Mouse (Mus musculus) stomach, postnatal 0 days (tissue): Measurements from ENCODE around the gene Klf9. TPM values are rescaled to one million over a fixed set of nuclear protein-coding genes. Genes with fewer than 3 reads are reported as not detected.
A peak's percentile ranks its signal among the peaks of the same experiment; 100 is the strongest.
"Not testable (repeated sequence)": the region's sequence is repeated elsewhere in the genome, so short reads cannot be mapped to it uniquely, and the experiment has no call there.

Experiments used
- ATAC-seq: fragments of 200-750 bp; cut with Nextera tagmentation; 2 replicates; pipeline ENCODE4 v1.8.0; 2017; ENCODE audit not compliant: low FRiP score, low TSS enrichment
- DNase-seq: peaks from one replicate; pipeline ENCODE4 v3.0.0-alpha.2; 2016; ENCODE audit warnings: low spot score
- H3K27ac ChIP-seq: fragments of 300-500 bp; sonication (generic); replicated peaks from 2 replicates; pipeline ENCODE4 v1.5.1; 2014; ENCODE audit warnings: mild to moderate bottlenecking, control low read depth
- H3K27me3 ChIP-seq: fragments of 300-500 bp; sonication (generic); 2 replicates; pipeline ENCODE4 v1.6.1; 2014; ENCODE audit warnings: low read length; ENCODE audit not compliant: control insufficient read depth, insufficient read depth
- H3K36me3 ChIP-seq: fragments of 300-500 bp; sonication (generic); 2 replicates; pipeline ENCODE4 v1.6.1; 2014; ENCODE audit warnings: low read length, mixed read lengths; ENCODE audit not compliant: control insufficient read depth, insufficient read depth
- H3K4me1 ChIP-seq: fragments of 300-500 bp; sonication (generic); replicated peaks from 2 replicates; pipeline ENCODE4 v1.6.1; 2014; ENCODE audit warnings: antibody characterized with exemption; ENCODE audit not compliant: control insufficient read depth, insufficient read depth
- H3K4me2 ChIP-seq: fragments of 300-500 bp; sonication (generic); replicated peaks from 2 replicates; pipeline ENCODE4 v1.6.1; 2014; ENCODE audit warnings: low read depth, mild to moderate bottlenecking, control low read depth, moderate library complexity
- H3K4me3 ChIP-seq: fragments of 300-500 bp; sonication (generic); 2 replicates; pipeline ENCODE4 v1.5.1; 2014; ENCODE audit warnings: low read depth, low read length, control low read depth
- H3K9ac ChIP-seq: fragments of 300-500 bp; sonication (generic); 2 replicates; pipeline ENCODE4 v1.6.1; 2014; ENCODE audit warnings: mild to moderate bottlenecking, low read length, control low read depth, mixed read lengths
- H3K9me3 ChIP-seq: fragments of 300-500 bp; sonication (generic); 2 replicates; pipeline ENCODE4 v1.6.1; 2016; ENCODE audit warnings: low read length; ENCODE audit not compliant: control insufficient read depth
- CTCF ChIP-seq: IDR thresholded peaks from 2 replicates; pipeline ENCODE4 v1.5.1; 2016; ENCODE audit warnings: antibody characterized with exemption, low read depth, mild to moderate bottlenecking, moderate library complexity
- EP300 ChIP-seq: optimal IDR thresholded peaks from 2 replicates; pipeline ENCODE3; 2016; ENCODE audit warnings: antibody characterized with exemption
- WGBS: fragments of 180-500 bp; shearing (Covaris S2); extraction: QIAGEN DNeasy Blood & Tissue Kit; methylation state at CpG from one replicate; pipeline ENCODE4 v1.1.7; 2014; 5-methylcytosine and 5-hydroxymethylcytosine counted together
- polyA plus RNA-seq: library from polyadenylated mRNA; unstranded; fragments of >200 nt; fragmentation: Nextera tagmentation; extraction: Ambion mirVana; gene quantifications from 2 replicates; pipeline ENCODE4 v1.2.1, GENCODE M21; 2015

Klf9 gene
- polyA plus RNA-seq, 1 experiment from 2014 or later = 17.4 TPM

DNA sequence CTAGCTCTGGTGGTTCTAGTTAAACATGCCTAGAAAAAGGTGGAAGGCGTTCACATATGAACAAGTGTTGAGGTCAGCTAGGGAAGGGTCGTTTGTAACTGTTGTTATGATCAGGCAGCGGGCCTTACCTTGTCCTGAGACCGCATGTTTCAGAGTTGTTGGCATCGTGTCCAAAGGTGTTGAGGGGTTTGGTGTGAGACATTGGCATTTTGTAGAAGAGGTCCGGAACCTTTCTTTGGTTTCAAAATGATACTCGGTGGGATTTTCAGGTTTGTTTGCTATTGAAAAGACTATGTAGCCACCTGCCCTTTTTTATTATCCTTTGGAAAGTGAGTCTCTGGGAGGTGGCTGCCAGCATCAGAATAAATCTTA lies 2.0 kb downstream of the Klf9 start:
- no peak for ATAC-seq
- no peak for TF ChIP-seq EP300
- TF ChIP-seq CTCF = no peak
- Histone ChIP-seq H3K27ac (no peak overlapping the region; the same call in 1 of the 2 replicates), H3K4me1 (peaks cover 4% of the 10 kb centered on the region; the same call in 1 of the 2 replicates), H3K4me3 (peak overlapping the region; percentile 96), H3K36me3 (no peaks in the 10 kb centered on the region), H3K9ac (peak overlapping the region; percentile 99), H3K9me3 (no peaks in the 10 kb centered on the region), H3K4me2 (peak overlapping the region; percentile 71), H3K27me3 (no peaks in the 10 kb centered on the region)
- WGBS = 62% methylated on average over 7 of the region's 7 CpGs
- DNase-seq = no peak

DNA sequence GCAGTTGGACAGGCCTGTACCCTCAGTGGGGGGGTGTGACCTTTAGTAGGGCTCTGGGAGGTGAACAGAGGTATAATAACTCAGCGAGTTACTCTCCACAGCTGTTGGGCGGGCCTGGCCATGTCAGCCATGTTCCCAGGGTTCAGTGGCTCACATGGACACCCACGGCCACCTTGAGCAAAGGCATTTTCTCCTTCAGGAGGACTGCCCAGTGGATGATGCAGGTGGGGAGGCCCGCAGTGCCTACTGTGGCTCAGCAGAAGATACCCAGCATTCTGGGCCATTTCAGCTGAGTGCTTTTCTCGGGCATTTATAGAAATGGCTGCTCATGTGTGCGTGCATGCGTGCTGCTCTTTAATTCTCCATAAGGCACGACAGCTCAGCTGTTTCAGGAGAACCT lies 2.5 kb downstream of the Klf9 start:
- peak overlapping the region; percentile 71 for H3K4me2 ChIP-seq
- H3K9ac ChIP-seq = peak overlapping the region; percentile 99
- DNase-seq (no peak), ATAC-seq (no peak)
- H3K9me3 ChIP-seq = no peaks in the 10 kb centered on the region
- H3K4me3 ChIP-seq = peak overlapping the region; percentile 96
- no peaks in the 10 kb centered on the region for H3K36me3 ChIP-seq
- peaks cover 4% of the 10 kb centered on the region; the same call in 1 of the 2 replicates for H3K4me1 ChIP-seq
- no peak overlapping the region for H3K27ac ChIP-seq
- no peak for TF ChIP-seq EP300
- TF ChIP-seq CTCF = no peak
- no peaks in the 10 kb centered on the region for H3K27me3 ChIP-seq
- 74% methylated on average over 8 of the region's 8 CpGs for WGBS

- ATAC-seq = no peak
- peak overlapping the region; percentile 71 for H3K4me2 ChIP-seq
- H3K4me1 ChIP-seq = peaks cover 4% of the 10 kb centered on the region; the same call in 1 of the 2 replicates
- H3K36me3 ChIP-seq = no peaks in the 10 kb centered on the region
- TF ChIP-seq CTCF = no peak
- no peak for TF ChIP-seq EP300
- peak overlapping the region; percentile 18; the same call in 1 of the 2 replicates for H3K9ac ChIP-seq
- H3K27ac ChIP-seq = no peak overlapping the region
- H3K27me3 ChIP-seq = no peaks in the 10 kb centered on the region
- no peaks in the 10 kb centered on the region for H3K9me3 ChIP-seq
- no peak for DNase-seq
- peak overlapping the region; percentile 96 for H3K4me3 ChIP-seq
- 43% methylated on average over 9 of the region's 9 CpGs for WGBS
Measured at GRCm38 (mm10) chr19:23144031-23144430, 3.0 kb downstream of the Klf9 start.

DNA sequence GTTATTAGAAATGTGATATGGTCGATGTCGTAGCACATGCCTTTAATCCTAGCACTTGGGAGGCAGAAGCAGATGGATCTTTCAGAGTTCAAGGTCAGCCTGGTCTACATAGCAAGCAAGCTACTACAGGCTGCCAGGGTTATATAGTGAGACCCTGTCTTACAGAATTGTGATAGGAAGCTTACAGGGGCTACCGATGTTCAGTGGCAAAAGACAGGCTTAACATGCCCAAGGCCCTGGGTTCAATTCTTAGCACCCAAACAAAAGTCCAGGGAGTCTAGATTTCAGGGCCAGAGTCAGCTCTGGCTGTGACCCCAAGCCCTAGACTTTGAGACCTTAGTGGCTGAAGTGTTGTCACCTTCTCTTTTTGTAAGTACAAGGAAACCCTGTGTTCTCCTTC lies 4.1 kb downstream of the Klf9 start:
- WGBS = 59% methylated on average over 3 of the region's 3 CpGs
- Histone ChIP-seq H3K4me2 (peak overlapping the region; percentile 71), H3K9ac (0 out of 2 replicates have a peak overlapping the region, but pooled peaks have one; percentile 38), H3K27ac (no peak overlapping the region), H3K36me3 (no peaks in the 10 kb centered on the region), H3K4me3 (no peak overlapping the region; the same call in 1 of the 2 replicates), H3K9me3 (no peaks in the 10 kb centered on the region), H3K4me1 (peaks cover 4% of the 10 kb centered on the region; the same call in 1 of the 2 replicates), H3K27me3 (no peaks in the 10 kb centered on the region)
- TF ChIP-seq CTCF = no peak
- no peak for TF ChIP-seq EP300
- DNase-seq = no peak
- no peak for ATAC-seq

DNA sequence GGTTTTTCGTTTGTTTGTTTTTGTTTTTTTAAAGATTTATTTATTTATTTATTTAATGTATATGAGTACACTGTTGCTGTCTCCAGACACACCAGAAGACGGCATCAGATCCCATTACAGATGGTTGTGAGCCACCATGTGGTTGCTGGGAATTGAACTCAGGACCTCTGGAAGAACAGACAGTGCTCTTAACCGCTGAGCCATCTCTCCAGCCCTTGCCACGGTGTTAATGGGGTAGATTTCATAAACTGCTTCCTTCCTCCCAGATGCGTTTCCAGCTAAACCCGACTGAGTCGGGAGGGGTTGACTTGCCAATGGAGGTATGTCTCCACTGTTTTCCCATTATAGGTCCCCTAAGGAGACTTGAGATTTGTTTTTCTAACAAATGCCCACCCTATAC lies 4.5 kb downstream of the Klf9 start:
- not testable (repeated sequence) for H3K27me3 ChIP-seq, H3K36me3 ChIP-seq, DNase-seq, H3K4me1 ChIP-seq, H3K27ac ChIP-seq, H3K4me3 ChIP-seq, H3K9me3 ChIP-seq, H3K9ac ChIP-seq, ATAC-seq
- 89% methylated on average over 7 of the region's 7 CpGs for WGBS
- H3K4me2 ChIP-seq = peak overlapping the region; percentile 11; the same call in 1 of the 2 replicates

GRCm38 (mm10) chr19:23146409-23146861 lies 5.4 kb downstream of the Klf9 start:
- Histone ChIP-seq H3K9me3 (no peaks in the 10 kb centered on the region), H3K36me3 (no peaks in the 10 kb centered on the region), H3K27me3 (no peaks in the 10 kb centered on the region), H3K4me3 (no peak overlapping the region), H3K27ac (peak overlapping the region; percentile 24; the same call in 1 of the 2 replicates), H3K4me1 (peaks cover 5% of the 10 kb centered on the region), H3K9ac (no peak overlapping the region), H3K4me2 (peak overlapping the region; percentile 1; the same call in 1 of the 2 replicates)
- ATAC-seq (no peak), DNase-seq (no peak)
- 70% methylated on average over 12 of the region's 12 CpGs for WGBS
- no peak for TF ChIP-seq EP300
- no peak for TF ChIP-seq CTCF
